Mouse (Mus musculus) hindbrain, embryonic 11.5 days (tissue): Measurements from ENCODE around the gene Btbd9. TPM values are rescaled to one million over a fixed set of nuclear protein-coding genes. Genes with fewer than 3 reads are reported as not detected.

Experiments used
- ATAC-seq: fragments of 200-750 bp; cut with Nextera tagmentation; 2 replicates; pipeline ENCODE4 v1.8.0; 2017; ENCODE audit warnings: mild to moderate bottlenecking, moderate TSS enrichment, moderate library complexity; ENCODE audit not compliant: low FRiP score
- DNase-seq: peaks from one replicate; pipeline ENCODE4 v3.0.0-alpha.2; 2015; ENCODE audit warnings: low spot score
- H3K27ac ChIP-seq: fragments of 300-500 bp; sonication (generic); 2 replicates; pipeline ENCODE4 v1.5.1; 2014; ENCODE audit warnings: mild to moderate bottlenecking, low read depth, low read length
- H3K27me3 ChIP-seq: fragments of 300-500 bp; sonication (generic); 2 replicates; pipeline ENCODE4 v1.6.1; 2014; ENCODE audit warnings: mild to moderate bottlenecking, low read length, moderate library complexity, mixed read lengths; ENCODE audit not compliant: control insufficient read depth, insufficient read depth
- H3K36me3 ChIP-seq: fragments of 300-500 bp; sonication (generic); 2 replicates; pipeline ENCODE4 v1.6.1; 2014; ENCODE audit warnings: mild to moderate bottlenecking, low read length, moderate library complexity, mixed read lengths; ENCODE audit not compliant: control insufficient read depth, insufficient read depth
- H3K4me1 ChIP-seq: fragments of 300-500 bp; sonication (generic); replicated peaks from 2 replicates; pipeline ENCODE4 v1.6.1; 2014; ENCODE audit warnings: low read length, mixed read lengths; ENCODE audit not compliant: control insufficient read depth, insufficient read depth
- H3K4me2 ChIP-seq: fragments of 300-500 bp; sonication (generic); replicated peaks from 2 replicates; pipeline ENCODE4 v1.6.1; 2014; ENCODE audit warnings: mild to moderate bottlenecking, low read depth, low read length
- H3K4me3 ChIP-seq: fragments of 300-500 bp; sonication (generic); 2 replicates; pipeline ENCODE4 v1.5.1; 2014; ENCODE audit warnings: low read depth, low read length
- H3K9ac ChIP-seq: fragments of 300-500 bp; sonication (generic); 2 replicates; pipeline ENCODE4 v1.6.1; 2014; ENCODE audit warnings: low read depth, low read length
- H3K9me3 ChIP-seq: fragments of 300-500 bp; sonication (generic); 2 replicates; pipeline ENCODE4 v1.6.1; 2016; ENCODE audit warnings: low read length; ENCODE audit not compliant: control insufficient read depth
- WGBS: fragments of 180-500 bp; shearing (Covaris S2); extraction: QIAGEN DNeasy Blood & Tissue Kit; methylation state at CpG from one replicate; pipeline ENCODE4 v1.1.7; 2014; 5-methylcytosine and 5-hydroxymethylcytosine counted together
- polyA plus RNA-seq: library from polyadenylated mRNA; unstranded; fragments of >200 nt; fragmentation: Nextera tagmentation; extraction: Ambion mirVana; gene quantifications from 2 replicates; pipeline ENCODE4 v1.2.1, GENCODE M21; 2014

Btbd9 gene
- polyA plus RNA-seq, 1 experiment from 2014 or later = 63.0 TPM

GRCm38 (mm10) chr17:30260641-30261306 is 315.5 kb downstream of the Btbd9 start:
- Histone ChIP-seq H3K9ac (no peak overlapping the region), H3K4me3 (no peak overlapping the region), H3K4me2 (no peak overlapping the region), H3K36me3 (no peaks in the 10 kb centered on the region), H3K4me1 (peaks cover 6% of the 10 kb centered on the region; the same call in 1 of the 2 replicates), H3K9me3 (no peaks in the 10 kb centered on the region), H3K27ac (no peak overlapping the region), H3K27me3 (no peaks in the 10 kb centered on the region)
- WGBS = 53% methylated on average over 6 of the region's 6 CpGs
- DNase-seq (no peak), ATAC-seq (no peak)

DNA sequence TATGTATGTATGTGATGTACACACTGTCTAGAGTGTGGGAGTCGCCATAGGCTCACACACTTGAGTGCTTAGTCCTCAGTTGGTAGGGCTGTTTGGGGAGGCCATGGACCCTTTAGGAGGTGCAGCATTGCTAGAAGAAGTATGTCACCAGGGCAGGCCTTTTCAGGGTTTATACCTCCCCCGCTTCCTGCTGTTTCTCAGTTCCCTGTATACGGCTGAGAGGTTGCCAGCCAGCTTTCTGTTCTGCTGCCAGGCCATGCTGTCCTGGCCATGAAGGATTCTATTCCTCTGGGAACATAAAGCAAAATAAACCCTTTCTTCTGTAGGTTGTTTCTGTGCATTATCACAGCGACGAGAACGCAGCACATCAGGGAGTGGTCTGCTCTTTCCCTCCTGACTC is 316.4 kb downstream of the Btbd9 start:
- no peak for ATAC-seq
- no peak overlapping the region for H3K4me2 ChIP-seq
- no peaks in the 10 kb centered on the region for H3K27me3 ChIP-seq
- no peaks in the 10 kb centered on the region for H3K36me3 ChIP-seq
- 80% methylated on average over 6 of the region's 6 CpGs for WGBS
- H3K27ac ChIP-seq = no peak overlapping the region
- H3K4me1 ChIP-seq = peaks cover 11% of the 10 kb centered on the region
- H3K4me3 ChIP-seq = no peak overlapping the region
- H3K9ac ChIP-seq = no peak overlapping the region
- DNase-seq = no peak
- H3K9me3 ChIP-seq = no peaks in the 10 kb centered on the region

DNA sequence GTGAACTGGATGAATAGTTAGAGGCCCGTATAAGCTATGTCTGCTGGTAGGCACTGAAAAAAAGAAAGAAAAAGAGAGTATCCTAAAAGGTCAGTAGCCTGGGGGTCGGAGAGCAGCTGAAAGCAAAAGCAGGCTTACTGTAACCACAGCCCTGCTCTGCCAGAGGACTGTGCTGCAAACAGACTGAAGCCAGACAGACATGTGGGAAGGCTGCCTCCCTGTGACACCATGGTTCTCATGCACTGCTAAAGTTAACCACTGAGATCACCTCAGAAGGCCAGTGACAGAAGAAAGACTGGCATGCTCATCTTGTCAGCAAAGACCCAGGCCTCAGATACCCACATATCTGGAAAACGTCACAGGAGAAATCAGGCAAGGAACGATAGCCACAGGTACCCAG is 317.8 kb downstream of the Btbd9 start:
- DNase-seq (no peak), ATAC-seq (no peak)
- no peaks in the 10 kb centered on the region for H3K27me3 ChIP-seq
- H3K4me1 ChIP-seq = peaks cover 11% of the 10 kb centered on the region
- no peak overlapping the region for H3K4me3 ChIP-seq
- 83% methylated on average over 4 of the region's 4 CpGs for WGBS
- no peaks in the 10 kb centered on the region for H3K36me3 ChIP-seq
- no peak overlapping the region for H3K4me2 ChIP-seq
- H3K27ac ChIP-seq = no peak overlapping the region
- no peaks in the 10 kb centered on the region for H3K9me3 ChIP-seq
- H3K9ac ChIP-seq = no peak overlapping the region

- DNase-seq = peak; percentile 33
- Histone ChIP-seq H3K4me1 (peaks cover 11% of the 10 kb centered on the region), H3K4me3 (no peak overlapping the region), H3K9ac (no peak overlapping the region), H3K27me3 (no peaks in the 10 kb centered on the region), H3K36me3 (no peaks in the 10 kb centered on the region), H3K27ac (peak overlapping the region; percentile 53), H3K9me3 (no peaks in the 10 kb centered on the region), H3K4me2 (no peak overlapping the region)
- 63% methylated on average over 8 of the region's 8 CpGs for WGBS
- no peak for ATAC-seq
Observed at GRCm38 (mm10) chr17:30255928-30256560, 320.2 kb downstream of the Btbd9 start.

DNA sequence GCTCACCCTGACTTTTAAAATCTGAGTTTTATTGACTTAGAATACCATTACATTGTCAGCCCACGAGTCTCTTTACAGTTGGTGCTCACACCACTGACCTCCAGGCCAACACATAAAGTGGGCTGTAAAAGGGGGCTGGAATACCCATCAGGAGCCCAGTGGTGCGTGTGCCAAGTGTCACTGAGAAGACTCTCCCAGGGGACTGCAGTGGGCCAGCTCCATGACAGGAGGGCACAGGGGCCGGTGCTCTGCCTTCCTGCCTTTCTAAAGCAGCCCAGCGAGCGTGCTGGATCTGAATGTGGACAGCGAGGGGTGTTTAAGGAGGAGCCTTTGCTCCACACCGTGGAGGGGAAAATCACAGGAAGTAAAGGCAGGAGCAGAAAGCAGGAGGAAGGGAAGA is 322.4 kb downstream of the Btbd9 start:
- Histone ChIP-seq H3K27me3 (no peaks in the 10 kb centered on the region), H3K4me2 (no peak overlapping the region), H3K4me3 (no peak overlapping the region), H3K9ac (no peak overlapping the region), H3K27ac (no peak overlapping the region), H3K9me3 (no peaks in the 10 kb centered on the region), H3K36me3 (no peaks in the 10 kb centered on the region), H3K4me1 (peaks cover 11% of the 10 kb centered on the region)
- DNase-seq = no peak
- no peak for ATAC-seq
- 41% methylated on average over 7 of the region's 7 CpGs for WGBS

DNA sequence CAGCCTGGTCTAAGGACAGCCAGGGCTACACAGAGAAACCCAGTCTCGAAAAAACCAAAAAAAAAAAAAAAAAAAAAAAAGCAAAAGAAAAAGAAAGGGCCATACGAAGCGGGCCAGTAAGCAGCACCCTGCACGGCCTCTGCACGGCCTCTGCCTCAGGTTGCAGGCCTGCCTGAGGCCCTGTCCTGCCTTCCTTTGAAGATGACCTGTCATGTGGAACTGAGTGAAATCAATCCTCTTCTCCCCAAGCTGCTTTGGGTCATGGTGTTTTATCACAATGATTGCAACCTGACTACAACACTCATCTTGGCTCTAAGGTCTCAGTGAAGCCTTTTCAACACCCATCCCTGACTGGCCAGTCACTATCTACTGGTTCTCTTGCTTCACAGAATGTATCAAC is 323.3 kb downstream of the Btbd9 start:
- 65% methylated on average over 5 of the region's 5 CpGs for WGBS
- ATAC-seq = no peak

DNA sequence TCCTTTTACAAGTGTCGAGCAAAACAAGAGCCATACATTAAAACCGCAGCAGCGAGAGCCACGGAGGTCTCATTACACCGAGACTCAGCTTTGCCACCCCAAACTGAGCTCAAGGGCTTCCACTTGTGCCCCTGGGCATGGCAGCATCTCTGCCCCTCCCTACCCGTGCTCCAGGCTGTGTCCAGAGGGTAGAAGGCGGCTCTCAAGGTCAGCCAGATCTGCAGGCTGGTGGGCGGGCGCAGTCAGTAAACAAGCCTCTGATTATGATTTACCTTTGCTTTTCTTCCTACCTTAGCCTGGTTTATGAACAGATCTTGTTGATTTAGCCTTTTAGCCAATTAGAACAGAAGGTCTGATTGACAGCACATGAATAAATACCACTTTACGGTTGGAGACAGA is 331.0 kb downstream of the Btbd9 start:
- WGBS = 78% methylated on average over 10 of the region's 10 CpGs
- Histone ChIP-seq H3K4me1 (0 out of 2 replicates have a peak, but pooled peaks cover 4% of the 10 kb centered on the region), H3K4me3 (no peak overlapping the region), H3K9ac (no peak overlapping the region), H3K27me3 (no peaks in the 10 kb centered on the region), H3K4me2 (no peak overlapping the region), H3K9me3 (no peaks in the 10 kb centered on the region), H3K36me3 (no peaks in the 10 kb centered on the region), H3K27ac (no peak overlapping the region)
- DNase-seq = no peak
- no peak for ATAC-seq

More for the DNA sequence above, 323.3 kb downstream of the Btbd9 start:
- H3K27ac ChIP-seq = no peak overlapping the region
- H3K36me3 ChIP-seq = no peaks in the 10 kb centered on the region
- H3K27me3 ChIP-seq = no peaks in the 10 kb centered on the region
- H3K9me3 ChIP-seq = no peaks in the 10 kb centered on the region
- H3K9ac ChIP-seq = no peak overlapping the region
- no peak for DNase-seq
- H3K4me3 ChIP-seq = no peak overlapping the region
- H3K4me2 ChIP-seq = no peak overlapping the region
- peaks cover 11% of the 10 kb centered on the region for H3K4me1 ChIP-seq

GRCm38 (mm10) chr17:30244651-30245307 is 331.5 kb downstream of the Btbd9 start:
- Histone ChIP-seq H3K27me3 (no peaks in the 10 kb centered on the region), H3K4me1 (0 out of 2 replicates have a peak, but pooled peaks cover 4% of the 10 kb centered on the region), H3K4me2 (no peak overlapping the region), H3K4me3 (no peak overlapping the region), H3K9me3 (no peaks in the 10 kb centered on the region), H3K36me3 (no peaks in the 10 kb centered on the region), H3K9ac (no peak overlapping the region), H3K27ac (no peak overlapping the region)
- ATAC-seq = no peak
- WGBS = 81% methylated on average over 14 of the region's 14 CpGs
- no peak for DNase-seq
